Mouse (Mus musculus) testis, adult 10 weeks (tissue): ENCODE measurements around the gene Rtn4ip1. TPM values are rescaled to one million over a fixed set of nuclear protein-coding genes. Genes with fewer than 3 reads are reported as not detected.

Experiments used
- polyA plus RNA-seq: library from polyadenylated mRNA; stranded (reverse); fragments of 350-450 nt; fragmentation: Illumina TruSeq; extraction: RNeasy Lipid Tissue Mini Kit (QIAGEN cat#74804); gene quantifications from one replicate; pipeline ENCODE4 v1.2.3, GENCODE M21; 2014; ENCODE audit warnings: low read depth, low replicate concordance

The Rtn4ip1 gene
- 12.6 TPM for polyA plus RNA-seq

DNA sequence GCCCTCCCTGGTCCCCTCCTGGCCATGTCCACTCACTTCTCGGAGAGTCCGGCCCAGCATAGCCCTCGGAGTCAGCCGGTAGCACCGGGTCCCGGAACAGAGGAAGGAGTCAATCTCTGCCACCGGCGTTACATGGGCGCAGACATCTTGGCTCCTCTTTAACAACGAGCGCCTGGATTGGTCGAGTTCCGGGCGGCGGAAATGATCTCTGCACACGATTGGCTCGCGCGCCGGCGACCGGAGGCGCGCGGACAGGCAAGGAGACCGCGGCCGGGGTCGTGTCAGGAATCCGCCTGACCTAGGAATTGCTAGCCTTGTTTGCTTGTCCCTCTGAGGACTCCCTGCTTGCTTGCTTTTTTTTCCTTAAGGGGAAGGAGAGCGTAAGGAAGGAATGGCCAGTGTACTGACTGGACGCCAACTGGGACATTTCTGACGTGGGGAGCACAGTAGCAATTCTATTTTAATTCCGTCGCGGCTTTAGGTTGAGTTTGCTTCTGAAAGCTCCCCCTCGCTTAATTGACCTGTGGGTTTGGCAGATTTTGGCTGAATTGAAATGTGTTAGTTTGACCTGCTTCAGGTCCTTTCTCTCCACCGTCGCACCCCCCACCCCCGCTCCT, at the start of gene Rtn4ip1, which contains the start of gene Qrsl1:
Gene Rtn4ip1 (plus strand): TSS at position 230 of the 617 bp plus-strand sequence.
Gene Qrsl1 (minus strand): TSS at position 168 of the 617 bp plus-strand sequence.

Other genes with a start within 250 kb of the Rtn4ip1 start
- 25.4 TPM for gene Qrsl1, start 62 bp upstream of the Rtn4ip1 start, polyA plus RNA-seq
- gene Crybg1, start 247.0 kb downstream of the Rtn4ip1 start, polyA plus RNA-seq: 1.0 TPM